8 mouse cellular contexts compared by ENCODE assay signal in genomic region chr13:56134031-56134430, GRCm38 (mm10). TPM values are rescaled to one million over a fixed set of nuclear protein-coding genes. Genes with fewer than 3 reads are reported as not detected.
DNase-seq lines count a peak whose midpoint lies in the region; ATAC-seq lines count a peak whose summit lies in the region.

No protein-coding gene starts in this region.

- peaks cover 39% of the 10 kb centered on the region for H3K4me1 ChIP-seq in forebrain, embryonic 10.5 days
- peaks cover 40% of the 10 kb centered on the region for H3K4me1 ChIP-seq in limb, embryonic 15.5 days
- H3K4me1 ChIP-seq in stomach, embryonic 16.5 days (ENCODE audit: control insufficient read depth, insufficient read depth, low read length): peaks cover 29% of the 10 kb centered on the region

- peak overlapping the region; percentile 86 for H3K4me2 ChIP-seq in limb, embryonic 15.5 days
- H3K4me2 ChIP-seq in stomach, embryonic 16.5 days (ENCODE audit: low read depth, low read length): peak overlapping the region; percentile 86

- no peaks in the 10 kb centered on the region for H3K27me3 ChIP-seq in forebrain, embryonic 10.5 days (ENCODE audit: poor library complexity, severe bottlenecking)
- no peaks in the 10 kb centered on the region for H3K27me3 ChIP-seq in limb, embryonic 15.5 days
- H3K27me3 ChIP-seq in stomach, embryonic 16.5 days (ENCODE audit: control insufficient read depth, insufficient read depth, low read length): no peaks in the 10 kb centered on the region

- WGBS in forebrain, embryonic 10.5 days: 64% methylated on average over 5 of the region's 5 CpGs
- WGBS in limb, embryonic 15.5 days: 28% methylated on average over 5 of the region's 5 CpGs
- 41% methylated on average over 5 of the region's 5 CpGs for WGBS in stomach, embryonic 16.5 days

- peak overlapping the region; percentile 97 for H3K9ac ChIP-seq in limb, embryonic 15.5 days
- peak overlapping the region; percentile 92 for H3K9ac ChIP-seq in stomach, embryonic 16.5 days (ENCODE audit: low read length)

- peaks cover 42% of the 10 kb centered on the region for H3K36me3 ChIP-seq in forebrain, embryonic 10.5 days (replicated peaks)
- peaks cover 8% of the 10 kb centered on the region; the same call in 1 of the 2 replicates for H3K36me3 ChIP-seq in limb, embryonic 15.5 days
- peaks cover 6% of the 10 kb centered on the region; the same call in 1 of the 2 replicates for H3K36me3 ChIP-seq in stomach, embryonic 16.5 days (ENCODE audit: control insufficient read depth, insufficient read depth, low read length)

- DNase-seq in thymus, postnatal 0 days (ENCODE audit: low spot score): peak; percentile 63
- DNase-seq in thymus, postnatal 10 days (ENCODE audit: low spot score in 2 of 2): no peak
- DNase-seq in forebrain, embryonic 10.5 days (ENCODE audit: extremely low spot score, low spot score): no peak
- DNase-seq in frontal cortex, postnatal 25 days (ENCODE audit: low spot score in 2 of 2): no peak
- DNase-seq in adrenal gland, postnatal 4 days (ENCODE audit: low spot score in 2 of 2): no peak

- H3K27ac ChIP-seq in forebrain, embryonic 10.5 days: peak overlapping the region; percentile 99
- no peak overlapping the region for H3K27ac ChIP-seq in limb, embryonic 15.5 days
- H3K27ac ChIP-seq in stomach, embryonic 16.5 days (ENCODE audit: low read length): no peak overlapping the region

- H3K9me3 ChIP-seq in forebrain, embryonic 10.5 days: peaks cover 9% of the 10 kb centered on the region; the same call in 1 of the 2 replicates
- H3K9me3 ChIP-seq in limb, embryonic 15.5 days: no peaks in the 10 kb centered on the region
- H3K9me3 ChIP-seq in stomach, embryonic 16.5 days (replicated peaks; ENCODE audit: control insufficient read depth, low read length): no peaks in the 10 kb centered on the region

- no peak for ATAC-seq in limb, embryonic 15.5 days (ENCODE audit: insufficient number of reproducible peaks, low FRiP score, low TSS enrichment, low read depth)
- no peak for ATAC-seq in stomach, embryonic 16.5 days (ENCODE audit: insufficient read depth, low FRiP score)
- ATAC-seq in megakaryocyte progenitor cell, adult 5-6 weeks (replicated peaks; ENCODE audit: poor library complexity): no peak

- peak overlapping the region; percentile 100 for H3K4me3 ChIP-seq in forebrain, embryonic 10.5 days
- H3K4me3 ChIP-seq in limb, embryonic 15.5 days: peak overlapping the region; percentile 98
- H3K4me3 ChIP-seq in stomach, embryonic 16.5 days (replicated peaks; ENCODE audit: low read length): peak overlapping the region; percentile 70

RNA-seq across cellular contexts. Expression of gene H2afy, which starts 2.1 kb away (rescaled TPM):
- polyA plus RNA-seq in thymus, postnatal 0 days (2015; fragmentation: Nextera tagmentation; extraction: Ambion mirVana): 439 and 462 TPM in 2 replicates
- polyA plus RNA-seq in forebrain, embryonic 10.5 days (2016; fragmentation: Nextera tagmentation; extraction: Ambion mirVana): 554 and 558 TPM in 2 replicates
- polyA plus RNA-seq in limb, embryonic 15.5 days (2015; fragmentation: Nextera tagmentation; extraction: Ambion mirVana): 242 and 272 TPM in 2 replicates
- polyA plus RNA-seq in stomach, embryonic 16.5 days (2015; fragmentation: Nextera tagmentation; extraction: Ambion mirVana): 247 and 271 TPM in 2 replicates
- 720 and 754 TPM in 2 replicates for total RNA-seq in megakaryocyte progenitor cell, adult 5-6 weeks (2015)
- 1,515 and 1,537 TPM in 2 replicates for total RNA-seq in megakaryocyte progenitor cell, adult 5-6 weeks (2017)
- 100 to 1,000 TPM; 164 to 176 TPM for total RNA-seq in adrenal gland, postnatal 4 days (2021)

RNA-seq across cellular contexts. Expression of gene Tifab, which starts 44.7 kb away (rescaled TPM):
- polyA plus RNA-seq in thymus, postnatal 0 days (2015; fragmentation: Nextera tagmentation; extraction: Ambion mirVana): 4.8 and 5.4 TPM in 2 replicates
- 0.97 and 1.2 TPM in 2 replicates for polyA plus RNA-seq in forebrain, embryonic 10.5 days (2016; fragmentation: Nextera tagmentation; extraction: Ambion mirVana)
- 3.2 and 3.8 TPM in 2 replicates for polyA plus RNA-seq in limb, embryonic 15.5 days (2015; fragmentation: Nextera tagmentation; extraction: Ambion mirVana)
- polyA plus RNA-seq in stomach, embryonic 16.5 days (2015; fragmentation: Nextera tagmentation; extraction: Ambion mirVana): 4.9 and 5.6 TPM in 2 replicates
- total RNA-seq in megakaryocyte progenitor cell, adult 5-6 weeks (2015): 81.5 and 82.6 TPM in 2 replicates
- 99.3 and 113 TPM in 2 replicates for total RNA-seq in megakaryocyte progenitor cell, adult 5-6 weeks (2017)
- total RNA-seq in adrenal gland, postnatal 4 days (2021): 1 to 10 TPM; 1.4 to 1.8 TPM
